Mouse (Mus musculus): Measurements from ENCODE around the gene Mylk2. TPM values are rescaled to one million over a fixed set of nuclear protein-coding genes. Genes with fewer than 3 reads are reported as not detected.

Mylk2 gene
- total RNA-seq, 2 experiments from 2014 or later = 0.22 TPM; not detected in 1

DNA sequence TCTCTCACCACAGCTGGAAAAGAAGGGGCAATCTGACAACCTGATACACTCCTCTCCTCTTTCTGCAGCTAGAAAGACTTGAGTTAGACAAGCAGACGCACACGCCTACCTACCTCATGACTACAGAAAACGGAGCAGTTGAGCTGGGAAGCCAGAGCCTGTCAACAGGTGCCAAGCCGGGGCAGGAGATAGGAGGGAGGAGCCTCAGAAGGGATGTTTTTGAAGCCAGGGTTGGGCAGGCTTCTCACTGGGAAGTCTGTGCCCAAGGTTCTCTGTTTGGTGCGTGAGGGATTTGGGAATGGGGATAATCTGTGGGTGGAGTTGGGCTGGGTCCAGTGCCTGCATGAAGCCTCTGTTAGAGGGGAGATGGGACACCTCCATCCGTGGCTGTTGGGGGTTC, 280 bp downstream of the Mylk2 start:
- no peak for DNase-seq
- intact Hi-C loops (cut with DNase I) = no loop called here

DNA sequence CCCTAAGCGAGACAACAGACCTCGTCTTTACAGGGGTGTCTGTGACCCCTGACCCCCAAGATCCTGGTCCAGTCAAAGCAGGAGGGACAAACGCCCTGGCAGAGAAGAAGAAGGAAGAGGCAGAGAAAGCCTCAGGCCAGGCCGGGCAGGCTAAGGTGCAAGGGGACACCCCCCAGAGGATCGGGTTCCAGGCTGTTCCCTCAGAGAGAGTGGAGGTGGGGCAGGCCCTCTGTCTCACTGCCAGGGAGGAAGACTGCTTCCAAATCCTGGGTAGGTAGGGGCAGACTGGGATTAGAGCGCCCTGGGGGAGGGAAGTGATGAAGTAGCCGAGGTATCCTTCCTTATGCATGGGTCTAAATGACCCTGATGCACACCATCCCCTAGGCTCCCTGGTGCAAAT, 2.3 kb downstream of the Mylk2 start:
- intact Hi-C loops (cut with DNase I) = no loop called here

DNA sequence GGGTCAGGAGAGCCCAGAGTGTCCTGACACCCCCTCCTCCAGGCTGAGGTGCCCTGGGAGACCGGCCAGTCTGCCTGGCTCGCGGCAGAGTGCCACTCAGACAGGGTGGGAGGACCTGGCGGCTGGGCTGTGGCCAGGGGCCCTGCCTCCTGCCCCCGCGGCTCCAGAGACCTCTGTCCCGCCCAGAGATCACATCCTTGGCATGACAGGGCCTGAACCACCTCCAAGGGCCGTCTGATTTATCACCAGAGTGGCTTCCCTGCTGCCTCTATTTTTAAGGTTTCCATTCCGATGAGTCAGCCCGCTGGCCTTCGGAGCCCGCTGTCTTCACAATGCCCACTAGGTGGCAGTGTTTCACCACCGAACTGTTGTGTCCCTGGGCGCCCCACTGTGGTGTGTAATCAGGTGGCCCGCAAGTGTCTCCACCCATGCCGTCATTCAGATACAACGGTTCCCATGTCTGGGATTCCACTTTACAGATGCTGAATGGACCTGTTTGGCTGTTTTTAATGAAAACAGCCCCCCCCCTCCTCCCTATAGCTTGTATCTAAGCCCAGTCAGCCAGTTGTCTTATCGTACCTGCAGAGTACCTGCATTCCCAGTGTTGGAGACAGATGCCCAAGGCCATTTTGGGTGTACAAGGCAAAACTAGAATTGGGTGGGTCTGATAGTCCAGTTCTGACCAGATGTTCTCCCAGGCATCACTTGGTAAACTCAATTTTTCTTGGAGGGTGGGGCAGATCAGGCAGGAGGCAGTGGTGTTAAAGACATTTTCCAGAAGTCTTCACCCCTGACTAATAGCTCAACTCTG, 3.4 kb downstream of the Mylk2 start:
- peak; percentile 86 to 89 for DNase-seq
- intact Hi-C loops (cut with DNase I) = loop anchor here (1.0 to 2.0 kb wide), 3 partner anchors 19 to 230 kb away; partner anchors contain the start of genes Foxs1 and Pdrg1

More for the DNA sequence above, 2.3 kb downstream of the Mylk2 start:
- DNase-seq = no peak

DNA sequence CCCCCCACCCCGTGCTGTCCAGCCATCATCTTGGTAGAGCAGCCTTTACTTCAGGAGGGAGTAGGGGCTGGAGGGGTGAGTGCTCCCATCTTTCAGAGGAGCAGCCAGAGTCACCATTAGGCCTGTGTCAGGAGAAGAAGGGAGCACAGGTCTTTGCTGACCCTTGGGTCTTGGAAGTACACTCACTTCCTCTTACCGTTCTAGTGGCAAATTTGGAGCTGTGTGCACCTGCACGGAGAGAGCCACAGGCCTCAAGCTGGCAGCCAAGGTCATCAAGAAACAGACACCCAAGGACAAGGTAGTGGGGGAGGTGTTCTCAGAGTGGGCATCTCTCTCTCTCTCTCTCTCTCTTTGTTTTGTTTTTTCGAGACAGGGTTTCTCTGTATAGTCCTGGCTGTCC, 4.3 kb downstream of the Mylk2 start:
- intact Hi-C loops (cut with DNase I) = loop anchor here (2.0 kb wide), 1 partner anchor 229 kb away; no protein-coding TSS in a partner anchor
- no peak for DNase-seq

- intact Hi-C loops (cut with DNase I) = no loop called here
- no peak for DNase-seq
These were observed 5.0 kb downstream of the Mylk2 start for GRCm38 (mm10) chr2:152916111-152916510.

DNA sequence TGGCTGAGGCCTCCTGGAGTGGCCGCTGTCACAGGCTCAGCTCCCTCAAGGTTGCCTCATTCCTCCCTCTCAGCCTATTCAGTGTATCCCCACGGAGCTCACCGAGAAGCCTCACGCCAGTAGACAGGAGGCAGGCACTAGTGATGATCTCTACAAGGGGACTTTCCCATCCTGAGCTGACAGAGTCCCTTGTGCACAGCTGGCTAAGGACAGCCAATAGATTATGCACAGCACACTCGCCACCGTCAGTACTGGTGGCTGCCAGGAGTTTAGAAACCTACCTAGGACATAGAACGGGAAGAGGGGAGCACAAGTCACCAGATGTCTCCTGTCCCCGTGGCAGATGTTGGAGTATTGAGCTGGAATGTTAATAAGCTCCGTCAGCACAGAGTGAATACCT, 6.5 kb downstream of the Mylk2 start:
- intact Hi-C loops (cut with DNase I) = no loop called here

DNA sequence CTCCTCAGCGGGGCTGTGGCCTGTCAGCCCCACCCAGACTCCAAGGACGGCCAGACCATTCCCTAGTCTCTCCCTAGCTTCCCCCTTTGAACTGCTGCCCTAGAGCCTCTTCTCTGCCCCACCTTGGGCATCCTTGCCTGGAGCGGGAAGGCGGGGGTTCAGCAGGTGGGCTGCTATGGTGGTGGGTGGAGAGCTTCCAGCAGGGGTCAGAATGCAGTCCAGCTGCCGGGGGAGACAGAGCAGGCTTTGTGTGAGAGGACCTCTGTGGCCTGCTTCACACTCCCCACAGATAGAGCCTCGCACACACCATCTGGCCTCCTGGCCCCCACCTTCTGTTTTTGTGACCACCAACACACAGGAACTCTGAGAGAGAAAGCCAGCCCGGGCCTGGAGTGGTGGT, 11.2 kb downstream of the Mylk2 start:
- no peak for DNase-seq
- intact Hi-C loops (cut with DNase I) = no loop called here

More for the DNA sequence above, 6.5 kb downstream of the Mylk2 start:
- no peak for DNase-seq

- no peak for DNase-seq
These were observed 12.5 kb downstream of the Mylk2 start for GRCm38 (mm10) chr2:152923621-152924020.

GRCm38 (mm10) chr2:152924128-152924527, 13.0 kb downstream of the Mylk2 start:
- intact Hi-C loops (cut with DNase I) = no loop called here
- DNase-seq = no peak

More at GRCm38 (mm10) chr2:152923621-152924020, 12.5 kb downstream of the Mylk2 start:
- intact Hi-C loops (cut with DNase I) = no loop called here

- DNase-seq = no peak
- intact Hi-C loops (cut with DNase I) = no loop called here
These were observed 13.4 kb downstream of the Mylk2 start for GRCm38 (mm10) chr2:152924543-152924942.

DNA sequence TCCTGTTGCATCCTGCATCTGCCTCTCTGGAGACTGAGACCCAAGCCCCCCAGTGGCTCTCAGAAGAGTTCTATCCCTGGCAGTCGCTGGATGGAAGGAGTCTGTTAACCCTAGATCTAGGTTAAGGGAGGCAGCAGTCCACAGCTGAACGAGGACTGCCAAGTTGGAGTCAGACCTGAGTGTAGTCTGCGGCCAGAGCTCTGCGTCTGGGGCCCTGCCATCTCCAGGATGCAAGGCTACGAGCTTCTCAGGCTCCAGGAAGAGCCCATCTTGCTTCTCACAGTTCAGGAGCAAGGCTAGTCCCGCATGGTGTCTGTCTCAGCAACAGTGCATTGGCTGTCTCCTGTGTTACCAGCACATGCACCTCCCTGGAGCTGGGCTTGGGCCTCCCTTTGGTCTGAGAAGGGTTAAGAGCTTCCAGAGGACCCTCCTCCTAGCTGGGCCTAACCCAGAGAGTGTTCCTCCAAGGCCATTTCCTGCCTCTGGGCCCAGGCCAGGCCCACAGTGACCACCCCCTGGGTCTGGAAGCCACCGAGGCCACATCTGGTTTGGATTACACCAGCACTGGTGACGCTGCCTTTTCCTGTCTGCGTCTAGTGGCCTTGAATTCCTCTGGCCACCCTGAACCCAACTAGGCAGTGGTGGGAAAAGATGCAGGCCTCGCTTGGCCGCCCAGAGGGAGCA, 14.2 kb downstream of the Mylk2 start:
- intact Hi-C loops (cut with DNase I) = no loop called here
- peak; percentile 74 to 77 for DNase-seq

GRCm38 (mm10) chr2:152926896-152927295, 15.7 kb downstream of the Mylk2 start:
- intact Hi-C loops (cut with DNase I) = no loop called here
- no peak for DNase-seq

DNA sequence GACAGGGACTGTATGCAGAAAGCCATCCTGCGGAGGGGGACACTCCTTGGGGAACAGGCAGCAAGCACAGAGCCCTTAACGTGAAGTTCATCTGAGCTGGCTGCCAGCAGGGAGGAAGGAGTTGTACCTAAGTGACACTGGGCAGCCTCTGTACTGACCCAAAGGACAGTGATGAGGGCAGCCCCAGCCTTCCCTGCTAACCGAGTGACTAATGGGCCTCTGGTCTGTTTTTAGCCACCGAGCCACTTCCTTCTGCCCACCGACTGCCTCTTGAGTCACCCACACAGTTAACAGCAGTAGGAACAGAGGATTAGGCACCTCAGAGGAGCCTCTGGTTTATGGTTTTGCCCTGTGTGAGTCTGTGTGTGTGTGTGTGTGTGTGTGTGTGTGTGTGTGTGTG, 16.2 kb downstream of the Mylk2 start:
- intact Hi-C loops (cut with DNase I) = no loop called here
- no peak for DNase-seq

GRCm38 (mm10) chr2:152928219-152928987, 17.3 kb downstream of the Mylk2 start:
- intact Hi-C loops (cut with DNase I) = no loop called here
- DNase-seq = no peak

GRCm38 (mm10) chr2:152928988-152929370, 17.8 kb downstream of the Mylk2 start:
- DNase-seq = no peak
- intact Hi-C loops (cut with DNase I) = no loop called here

- DNase-seq = peak; percentile 57 to 66
- intact Hi-C loops (cut with DNase I) = no loop called here
These were observed 19.1 kb downstream of the Mylk2 start for GRCm38 (mm10) chr2:152930276-152930675.

- intact Hi-C loops (cut with DNase I) = no loop called here
- DNase-seq = no peak
These were observed 20.5 kb downstream of the Mylk2 start for GRCm38 (mm10) chr2:152931456-152932160.

DNA sequence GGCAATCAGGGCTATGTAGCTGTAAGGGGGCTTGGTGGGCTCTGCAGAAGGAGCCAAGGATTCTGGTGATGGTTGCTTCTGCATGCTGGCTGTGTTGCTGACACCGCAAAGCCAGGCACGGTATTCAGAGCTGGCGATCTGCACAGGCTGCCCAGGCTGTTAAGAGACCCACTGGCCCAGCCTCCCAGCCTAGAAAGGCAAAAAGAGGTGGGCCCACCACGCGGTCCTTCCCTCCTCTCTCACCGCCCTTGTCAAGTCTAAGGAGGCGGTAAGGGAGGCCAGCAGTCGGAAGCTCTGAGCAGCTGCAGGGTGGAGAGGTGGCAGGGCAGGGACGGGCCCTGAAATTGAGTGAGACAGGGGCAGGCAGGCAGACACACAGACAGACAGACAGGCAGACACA, 21.9 kb downstream of the Mylk2 start, which contains the start of gene Foxs1:
Gene Foxs1, minus strand, starts transcription at position 161 of the 400 bp plus-strand sequence.
- intact Hi-C loops (cut with DNase I) = loop anchor here (1.0 kb wide), 1 partner anchor 19 kb away; no protein-coding TSS in a partner anchor
- peak; percentile 46 to 57 for DNase-seq

DNA sequence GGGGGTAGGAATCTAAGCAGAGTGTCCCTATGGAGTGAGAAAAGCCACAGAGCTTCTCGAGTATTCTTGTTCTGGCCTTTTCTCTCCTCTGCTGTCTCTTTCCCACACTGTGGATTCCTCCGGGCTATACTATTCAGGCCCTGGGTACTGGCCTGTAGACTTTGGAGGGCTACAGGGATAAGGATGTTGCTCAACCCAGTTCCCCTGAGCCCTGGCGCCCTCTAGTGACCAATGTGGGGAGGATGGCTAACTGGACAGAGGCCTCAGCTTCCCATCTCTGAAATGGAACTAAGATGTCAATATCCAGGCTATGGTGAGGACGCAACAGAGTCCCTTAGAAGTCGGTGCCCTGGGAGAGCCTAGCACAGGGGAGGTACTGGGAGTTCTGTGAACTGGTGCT, 22.5 kb downstream of the Mylk2 start:
- peak; percentile 78 to 80 for DNase-seq
- intact Hi-C loops (cut with DNase I) = loop anchor here (1.0 kb wide), 1 partner anchor 19 kb away; no protein-coding TSS in a partner anchor

- DNase-seq = peak; percentile 46 to 71
- intact Hi-C loops (cut with DNase I) = loop anchor here (5.0 kb wide), 1 partner anchor 33 kb away; no protein-coding TSS in a partner anchor
These were observed 28.7 kb downstream of the Mylk2 start for GRCm38 (mm10) chr2:152939846-152940245.

All from heart, postnatal 36 days (tissue).